8 mouse cellular contexts compared by ENCODE assay signal in genomic region chr10:60816872-60817648, GRCm38 (mm10). TPM values are rescaled to one million over a fixed set of nuclear protein-coding genes. Genes with fewer than 3 reads are reported as not detected.
DNase-seq lines count a peak whose midpoint lies in the region; ATAC-seq lines count a peak whose summit lies in the region.

No protein-coding gene starts in this region.

- H3K4me2 ChIP-seq in embryonic facial prominence, embryonic 12.5 days (replicated peaks): 0 out of 2 replicates have a peak overlapping the region, but pooled peaks have one; percentile 5
- H3K4me2 ChIP-seq in liver, embryonic 11.5 days: no peak overlapping the region
- 0 out of 2 replicates have a peak overlapping the region, but pooled peaks have one; percentile 6 for H3K4me2 ChIP-seq in neural tube, embryonic 14.5 days (ENCODE audit: low read depth, low read length)

- 0 out of 2 replicates have a peak overlapping the region, but pooled peaks have one; percentile 87 for H3K27ac ChIP-seq in embryonic facial prominence, embryonic 12.5 days
- peak overlapping the region; percentile 77; the same call in 1 of the 2 replicates for H3K27ac ChIP-seq in liver, embryonic 11.5 days (ENCODE audit: low read depth, low read length)
- 0 out of 2 replicates have a peak overlapping the region, but pooled peaks have one; percentile 18 for H3K27ac ChIP-seq in neural tube, embryonic 14.5 days (ENCODE audit: low read depth, low read length)

- no peaks in the 10 kb centered on the region for H3K9me3 ChIP-seq in embryonic facial prominence, embryonic 12.5 days
- H3K9me3 ChIP-seq in liver, embryonic 11.5 days (ENCODE audit: control insufficient read depth, low read length): no peaks in the 10 kb centered on the region
- H3K9me3 ChIP-seq in neural tube, embryonic 14.5 days (ENCODE audit: control insufficient read depth, low read length): no peaks in the 10 kb centered on the region

- H3K36me3 ChIP-seq in embryonic facial prominence, embryonic 12.5 days: no peaks in the 10 kb centered on the region
- H3K36me3 ChIP-seq in liver, embryonic 11.5 days (ENCODE audit: control insufficient read depth, insufficient read depth, low read length): no peaks in the 10 kb centered on the region
- no peaks in the 10 kb centered on the region for H3K36me3 ChIP-seq in neural tube, embryonic 14.5 days (ENCODE audit: control insufficient read depth, insufficient read depth, low read length)

- H3K9ac ChIP-seq in embryonic facial prominence, embryonic 12.5 days: no peak overlapping the region
- no peak overlapping the region for H3K9ac ChIP-seq in liver, embryonic 11.5 days (ENCODE audit: low read depth, low read length)
- 0 out of 2 replicates have a peak overlapping the region, but pooled peaks have one; percentile 32 for H3K9ac ChIP-seq in neural tube, embryonic 14.5 days (replicated peaks; ENCODE audit: low read depth, low read length)

- peak; percentile 61 for DNase-seq in CD4-positive helper T cell, adult 2 months (ENCODE audit: low read depth, low spot score)
- DNase-seq in adrenal gland, adult 8-10 months: peak; percentile 51
- DNase-seq in heart, postnatal 10 days: peak; percentile 88
- DNase-seq in kidney, postnatal 14 days: peak; percentile 74
- DNase-seq in liver, embryonic 11.5 days (ENCODE audit: low spot score): no peak
- DNase-seq in embryo, embryonic 9.5 days (ENCODE audit: extremely low spot score): no peak

- no peaks in the 10 kb centered on the region for H3K27me3 ChIP-seq in embryonic facial prominence, embryonic 12.5 days
- peaks cover 32% of the 10 kb centered on the region for H3K27me3 ChIP-seq in liver, embryonic 11.5 days (replicated peaks; ENCODE audit: control insufficient read depth, insufficient read depth, low read length)
- H3K27me3 ChIP-seq in neural tube, embryonic 14.5 days (ENCODE audit: control insufficient read depth, insufficient read depth, low read length): 0 out of 2 replicates have a peak, but pooled peaks cover 4% of the 10 kb centered on the region

- H3K4me1 ChIP-seq in embryonic facial prominence, embryonic 12.5 days: peaks cover 63% of the 10 kb centered on the region
- H3K4me1 ChIP-seq in liver, embryonic 11.5 days (replicated peaks; ENCODE audit: control insufficient read depth, insufficient read depth, low read length): peaks cover 33% of the 10 kb centered on the region
- peaks cover 18% of the 10 kb centered on the region; the same call in 1 of the 2 replicates for H3K4me1 ChIP-seq in neural tube, embryonic 14.5 days (ENCODE audit: control insufficient read depth, insufficient read depth, low read length)

- H3K4me3 ChIP-seq in embryonic facial prominence, embryonic 12.5 days: no peak overlapping the region
- no peak overlapping the region for H3K4me3 ChIP-seq in liver, embryonic 11.5 days (ENCODE audit: low read depth, low read length)
- no peak overlapping the region for H3K4me3 ChIP-seq in neural tube, embryonic 14.5 days (ENCODE audit: low read depth, low read length)

- WGBS in embryonic facial prominence, embryonic 12.5 days: 31% methylated on average over 14 of the region's 14 CpGs
- WGBS in liver, embryonic 11.5 days: 20% methylated on average over 14 of the region's 14 CpGs
- WGBS in neural tube, embryonic 14.5 days: 29% methylated on average over 14 of the region's 14 CpGs

- intact Hi-C loops in heart, postnatal 10 days (cut with DNase I): no loop called here

- no peak for ATAC-seq in embryonic facial prominence, embryonic 12.5 days (ENCODE audit: insufficient number of reproducible peaks, insufficient read depth, low FRiP score, low TSS enrichment)
- no peak for ATAC-seq in liver, embryonic 11.5 days (replicated peaks; ENCODE audit: low FRiP score)
- peak; percentile 71; the same call in 1 of the 2 replicates for ATAC-seq in neural tube, embryonic 14.5 days (ENCODE audit: low read depth)

RNA-seq across cellular contexts. Expression of gene Unc5b, which starts 14.3 kb away (rescaled TPM):
- total RNA-seq in adrenal gland, adult 8-10 months (2022): 1 to 10 TPM; 3.9 to 7.9 (median 6.1) TPM
- 5.7 and 6.3 TPM in 2 replicates for polyA plus RNA-seq in embryonic facial prominence, embryonic 12.5 days (2016; fragmentation: Nextera tagmentation; extraction: Ambion mirVana)
- total RNA-seq in heart, postnatal 10 days (2021): 10 to 100 TPM; 35.3 to 47.0 TPM
- polyA plus RNA-seq in liver, embryonic 11.5 days (2014; fragmentation: Nextera tagmentation; extraction: Ambion mirVana): 3.2 and 4.2 TPM in 2 replicates
- 1.7 and 1.8 TPM in 2 replicates for polyA plus RNA-seq in neural tube, embryonic 14.5 days (2014; fragmentation: Nextera tagmentation; extraction: Ambion mirVana)

Comparison
In these comparisons a context has a peak if more than half of its experiments do, and no peak if none do; other contexts are left out.
1. DNase-seq: peak in CD4-positive helper T cell, adult 2 months (single experiment), adrenal gland, adult 8-10 months (single experiment), heart, postnatal 10 days (2 of 2) and kidney, postnatal 14 days (single experiment); none in liver, embryonic 11.5 days (single experiment) and embryo, embryonic 9.5 days (single experiment).
2. H3K27ac ChIP-seq: peak in every context shown above with its lines; median percentile 87 in embryonic facial prominence, embryonic 12.5 days; 77 in liver, embryonic 11.5 days; 18 in neural tube, embryonic 14.5 days.